Mouse (Mus musculus) c-Kit-positive CD71-positive TER-119-positive erythroid progenitor cells, embryonic 14.5 days (primary cell): ENCODE data around the gene Dtwd1.
"Not testable (repeated sequence)": the region's sequence is repeated elsewhere in the genome, so short reads cannot be mapped to it uniquely, and the experiment has no call there.

Experiments
- DNase-seq: peaks from one replicate; pipeline ENCODE4 v3.0.0-alpha.2; 2013; ENCODE audit warnings: low spot score

Gene Dtwd1

DNA sequence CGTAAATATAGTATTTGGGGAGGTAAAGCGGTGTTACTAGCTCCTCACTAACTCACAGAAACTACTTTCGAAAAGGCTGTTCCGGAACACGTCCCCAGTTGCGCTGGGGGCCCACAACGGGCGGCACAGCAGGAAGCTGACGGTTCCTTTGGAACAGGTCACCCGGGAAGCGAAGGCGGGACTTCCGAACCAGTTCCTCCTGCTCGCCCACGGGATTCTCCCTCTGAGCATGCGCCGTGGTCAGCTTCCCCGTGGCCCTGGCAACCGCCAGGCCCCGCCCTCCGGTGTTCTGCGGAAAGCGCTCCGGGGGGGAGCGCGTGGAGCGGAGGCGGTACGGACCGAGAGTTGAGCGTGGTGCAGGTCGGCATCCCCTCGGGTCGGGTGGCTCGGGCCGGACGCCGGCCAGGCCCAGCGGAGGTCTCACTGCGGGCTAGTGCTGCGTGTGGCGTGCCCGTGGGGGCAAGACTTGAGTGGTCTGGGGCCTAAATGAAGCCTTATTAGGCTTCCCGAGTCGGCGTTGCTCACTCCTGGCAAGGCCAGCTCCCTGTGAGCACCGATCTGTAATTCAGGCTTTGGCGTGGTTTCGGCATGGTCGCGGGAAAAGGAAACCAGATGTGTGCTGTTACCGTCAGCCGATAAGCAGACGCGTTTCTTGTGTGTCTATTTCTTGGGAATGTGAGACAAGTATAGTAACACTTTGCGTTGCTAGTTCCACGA is at the start of gene Dtwd1, which contains the start of gene Fam227b:
Dtwd1 (plus strand) TSS at position 287 of the 717 bp plus-strand sequence.
Fam227b (minus strand) TSS at position 150 of the 717 bp plus-strand sequence.
- peak; percentile 97 for DNase-seq

DNA sequence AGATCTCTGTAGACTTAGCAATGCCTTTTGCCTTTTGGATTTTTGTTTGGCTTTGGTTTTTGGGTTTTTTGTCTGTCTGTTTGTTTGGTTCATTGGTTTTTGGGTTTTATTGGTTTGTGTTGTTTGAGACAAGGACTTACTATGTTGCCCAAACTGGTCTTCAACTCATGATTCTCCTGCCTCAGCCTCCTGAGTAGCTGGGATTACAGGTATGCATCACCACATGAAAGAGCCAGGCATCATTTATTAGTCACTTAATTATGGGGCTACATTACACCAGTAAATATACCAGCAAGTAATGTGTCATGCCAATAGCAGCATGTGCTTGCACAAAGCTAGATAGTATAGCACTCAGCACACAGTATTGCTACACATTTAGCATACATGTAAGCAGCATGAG is 4.2 kb upstream of the Dtwd1 start:
- DNase-seq, result no peak

DNA sequence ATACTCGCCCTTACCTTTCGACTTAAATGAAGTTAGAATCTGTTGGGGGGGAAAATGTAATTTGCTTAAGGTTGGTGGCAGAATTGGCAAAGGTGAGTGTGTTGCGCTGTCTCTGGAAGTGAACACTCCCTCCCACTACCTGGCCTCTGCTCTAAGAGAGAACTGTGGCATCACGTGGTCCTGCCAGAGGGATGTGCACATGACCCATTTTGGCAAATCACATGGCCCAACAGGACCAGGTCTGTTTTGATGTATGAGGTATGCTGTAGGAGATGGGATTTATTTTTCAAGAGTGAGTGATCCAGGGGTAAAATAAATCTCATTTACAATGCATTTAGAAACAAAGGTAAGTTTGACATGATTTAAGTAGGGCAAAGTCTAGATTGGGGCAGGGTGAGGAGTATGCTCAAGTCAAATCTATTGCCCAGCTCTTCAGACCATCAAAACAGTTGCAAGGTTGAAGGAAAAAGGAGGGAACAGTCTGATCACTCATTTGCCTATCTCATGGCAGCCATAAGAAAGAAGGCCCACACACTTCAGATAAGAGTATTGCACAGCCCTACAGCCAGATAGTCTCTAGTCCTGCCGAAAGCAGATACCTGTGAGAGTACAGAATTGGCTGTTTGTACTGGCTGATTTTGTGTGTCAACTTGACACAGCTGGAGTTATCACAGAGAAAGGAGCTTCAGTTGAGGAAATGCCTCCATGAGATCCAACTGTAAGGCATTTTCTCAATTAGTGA is 13.5 kb downstream of the Dtwd1 start:
- peak; percentile 80 for DNase-seq

- DNase-seq, result no peak
Observed at GRCm38 (mm10) chr2:126166335-126166734, 14.4 kb downstream of the Dtwd1 start.

DNA sequence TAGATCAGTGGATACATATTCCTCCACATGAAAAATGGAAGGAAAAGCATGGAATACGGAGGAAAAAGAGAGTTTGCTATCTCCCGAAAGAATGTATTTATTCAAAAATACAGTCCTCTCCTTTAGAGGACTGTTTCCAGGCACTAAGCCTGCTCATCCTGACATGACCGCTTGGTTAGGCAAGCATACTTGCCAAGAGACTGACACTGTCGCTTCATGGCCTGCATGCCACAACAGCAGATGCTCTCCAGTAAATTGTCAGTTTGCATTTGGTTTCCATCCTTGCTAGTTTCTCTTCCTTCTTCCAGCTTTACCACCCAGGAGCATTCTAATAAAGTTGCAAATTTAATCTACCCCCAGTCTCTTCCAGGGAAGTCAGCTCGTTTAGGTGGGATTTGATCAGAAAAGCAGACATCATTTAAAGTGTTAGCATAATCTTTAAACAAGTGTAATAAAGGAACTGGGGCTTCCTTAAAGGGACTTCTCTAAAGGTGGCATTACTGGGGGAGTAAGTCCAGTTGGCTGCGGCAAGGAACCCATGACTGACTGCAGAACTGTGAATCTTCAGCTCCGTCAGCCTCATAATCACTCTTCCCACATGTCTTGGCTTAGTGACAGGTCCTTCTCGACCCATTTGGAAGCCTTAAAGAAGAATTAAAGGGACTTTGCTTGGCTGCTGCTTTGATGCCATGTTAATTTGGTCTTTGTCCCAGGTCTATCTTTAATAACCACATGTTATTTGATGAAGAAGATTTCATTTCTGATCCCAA is 15.1 kb downstream of the Dtwd1 start:
- DNase-seq, result no peak

DNA sequence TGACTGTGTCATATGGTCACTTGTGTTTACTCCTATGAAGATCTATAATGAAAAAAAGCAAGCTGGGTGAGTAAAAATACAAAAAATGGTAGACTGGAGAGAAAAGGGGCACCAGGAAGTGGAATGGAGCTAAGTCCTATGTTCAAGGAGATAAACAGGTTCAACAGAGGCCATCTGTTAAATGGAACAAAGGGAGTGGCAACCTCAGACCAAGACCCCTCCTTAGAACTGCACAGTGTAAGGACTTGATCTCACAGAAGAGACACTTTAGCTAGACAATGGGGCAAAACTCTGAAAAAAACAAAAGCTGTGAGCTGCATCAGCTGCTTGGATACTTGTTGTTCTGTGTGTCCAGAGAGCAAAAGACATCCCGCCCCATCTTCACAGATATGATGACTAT is 19.5 kb downstream of the Dtwd1 start:
- no peak for DNase-seq

DNA sequence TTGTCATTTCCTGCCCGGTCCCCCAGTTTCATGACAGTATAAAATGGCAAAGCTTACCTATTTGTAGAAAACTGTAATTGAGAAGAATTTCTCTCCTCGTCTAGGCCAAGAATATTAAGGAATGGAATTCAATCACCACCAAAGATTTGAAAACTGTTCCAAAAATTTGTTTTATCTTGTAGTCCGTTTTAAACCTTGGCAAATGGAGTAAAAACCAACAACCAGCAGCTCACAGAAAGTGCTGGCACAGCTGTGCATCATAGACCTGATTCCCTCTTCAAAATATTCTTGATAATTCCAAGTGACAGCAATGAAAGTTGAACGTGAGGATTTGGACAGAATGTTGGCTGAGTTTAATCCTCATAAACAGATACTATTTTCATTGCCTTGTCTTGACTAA is 39.4 kb downstream of the Dtwd1 start:
- no peak for DNase-seq

DNA sequence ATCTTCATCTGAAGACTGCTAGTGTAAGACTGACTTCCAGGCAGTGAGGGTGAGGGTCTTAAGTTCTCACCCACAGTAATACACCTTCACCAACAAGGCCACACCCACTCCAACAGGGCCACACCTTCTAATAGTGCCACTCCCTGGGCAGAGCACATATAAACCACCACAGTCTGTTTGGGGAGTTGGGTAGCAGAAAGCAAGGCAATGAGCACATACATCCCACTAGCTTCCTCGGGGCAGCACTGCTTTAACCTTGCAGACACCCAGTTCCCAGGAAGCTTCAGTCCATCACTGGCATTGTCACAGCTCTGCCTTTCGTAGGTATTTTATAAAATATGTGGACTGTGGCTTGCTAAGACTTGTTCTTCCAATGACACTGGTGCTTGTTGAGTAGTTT is 40.2 kb downstream of the Dtwd1 start:
- DNase-seq, result no peak

GRCm38 (mm10) chr2:126195631-126196356 is 43.9 kb downstream of the Dtwd1 start:
- DNase-seq, result no peak

GRCm38 (mm10) chr2:126198971-126199370 is 47.0 kb downstream of the Dtwd1 start:
- DNase-seq, result no peak

GRCm38 (mm10) chr2:126211011-126211680 is 59.2 kb downstream of the Dtwd1 start:
- DNase-seq, result no peak

- DNase-seq, result not testable (repeated sequence)
Observed at GRCm38 (mm10) chr2:126214800-126215199, 62.9 kb downstream of the Dtwd1 start, which contains the start of gene Gm17555. TSS of gene Gm17555 (plus strand) at chr2:126215100.
